Mouse (Mus musculus) forebrain, embryonic 13.5 days (tissue): ENCODE results near the gene Arhgap23. TPM values are rescaled to one million over a fixed set of nuclear protein-coding genes. Genes with fewer than 3 reads are reported as not detected.

Source experiments
- ATAC-seq: fragments of 200-750 bp; cut with Nextera tagmentation; 2 replicates; pipeline ENCODE4 v1.8.0; 2017
- H3K27ac ChIP-seq: fragments of 300-500 bp; sonication (generic); 2 replicates; pipeline ENCODE4 v1.5.1; 2015; ENCODE audit warnings: inconsistent platforms, mild to moderate bottlenecking, moderate library complexity
- H3K27me3 ChIP-seq: fragments of 300-500 bp; sonication (generic); 2 replicates; pipeline ENCODE4 v1.6.1; 2015; ENCODE audit warnings: mild to moderate bottlenecking, inconsistent platforms
- H3K36me3 ChIP-seq: fragments of 300-500 bp; sonication (generic); 2 replicates; pipeline ENCODE4 v1.6.1; 2015; ENCODE audit warnings: mild to moderate bottlenecking, inconsistent platforms; ENCODE audit not compliant: poor library complexity, severe bottlenecking
- H3K4me1 ChIP-seq: fragments of 300-500 bp; sonication (generic); 2 replicates; pipeline ENCODE4 v1.6.1; 2015; ENCODE audit warnings: inconsistent platforms
- H3K4me2 ChIP-seq: fragments of 300-500 bp; sonication (generic); 2 replicates; pipeline ENCODE4 v1.6.1; 2015; ENCODE audit warnings: inconsistent platforms, mild to moderate bottlenecking, moderate library complexity
- H3K4me3 ChIP-seq: fragments of 300-500 bp; sonication (generic); 2 replicates; pipeline ENCODE4 v1.5.1; 2015; ENCODE audit warnings: mild to moderate bottlenecking, inconsistent platforms
- H3K9ac ChIP-seq: fragments of 300-500 bp; sonication (generic); 2 replicates; pipeline ENCODE4 v1.6.1; 2015; ENCODE audit warnings: mild to moderate bottlenecking, inconsistent platforms
- H3K9me3 ChIP-seq: fragments of 300-500 bp; sonication (generic); replicated peaks from 2 replicates; pipeline ENCODE4 v1.6.1; 2016; ENCODE audit warnings: inconsistent platforms
- WGBS: fragments of 180-500 bp; shearing (Covaris S2); methylation state at CpG from one replicate; pipeline ENCODE4 v1.1.7; 2015; 5-methylcytosine and 5-hydroxymethylcytosine counted together
- polyA plus RNA-seq: library from polyadenylated mRNA; unstranded; fragments of >200 nt; fragmentation: Nextera tagmentation; extraction: Ambion mirVana; gene quantifications from 2 replicates; pipeline ENCODE4 v1.2.1, GENCODE M21; 2015

Gene Arhgap23
- polyA plus RNA-seq, 1 experiment from 2014 or later: 3.6 TPM

DNA sequence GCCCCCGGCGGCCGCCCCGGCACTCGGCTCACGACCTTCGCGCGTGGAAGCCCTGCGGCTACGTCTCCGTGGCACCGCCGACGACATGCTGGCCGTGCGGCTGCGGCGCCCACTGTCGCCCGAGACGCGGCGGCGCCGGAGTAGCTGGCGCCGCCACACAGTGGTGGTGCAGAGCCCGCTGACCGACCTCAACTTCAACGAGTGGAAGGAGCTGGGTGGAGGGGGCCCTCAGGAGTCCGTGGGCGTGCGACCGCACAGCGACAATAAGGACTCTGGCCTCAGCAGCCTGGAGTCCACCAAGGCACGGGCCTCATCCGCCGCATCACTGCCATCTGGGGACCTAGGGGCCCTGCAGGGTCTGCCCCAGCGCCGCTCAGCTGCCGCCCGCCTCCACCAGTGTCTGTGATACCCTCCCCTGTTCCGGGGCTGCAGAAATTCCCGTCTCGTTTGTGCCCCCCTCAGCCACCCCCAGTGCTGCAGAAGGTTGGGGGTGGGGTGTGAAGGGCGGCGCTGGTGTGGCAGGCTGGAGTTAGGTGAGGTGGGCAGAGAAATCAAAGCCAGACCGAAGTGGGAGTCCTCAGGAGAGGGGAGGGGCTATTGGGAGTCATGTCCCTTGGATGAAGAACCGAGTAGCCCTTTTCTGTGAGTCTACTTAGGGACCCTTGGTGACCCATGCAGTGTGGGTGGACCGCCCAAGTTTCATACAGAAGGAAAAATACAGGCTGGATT is 85.6 kb downstream of the Arhgap23 start:
- Histone ChIP-seq H3K4me2 (peak overlapping the region; percentile 73), H3K4me1 (peaks cover 13% of the 10 kb centered on the region), H3K36me3 (peaks cover 3% of the 10 kb centered on the region; the same call in 1 of the 2 replicates), H3K27me3 (peaks cover 66% of the 10 kb centered on the region), H3K9ac (peak overlapping the region; percentile 60), H3K9me3 (no peaks in the 10 kb centered on the region), H3K4me3 (peak overlapping the region; percentile 43), H3K27ac (no peak overlapping the region)
- peak; percentile 48 for ATAC-seq
- 5% methylated on average over 47 of the region's 51 CpGs for WGBS

DNA sequence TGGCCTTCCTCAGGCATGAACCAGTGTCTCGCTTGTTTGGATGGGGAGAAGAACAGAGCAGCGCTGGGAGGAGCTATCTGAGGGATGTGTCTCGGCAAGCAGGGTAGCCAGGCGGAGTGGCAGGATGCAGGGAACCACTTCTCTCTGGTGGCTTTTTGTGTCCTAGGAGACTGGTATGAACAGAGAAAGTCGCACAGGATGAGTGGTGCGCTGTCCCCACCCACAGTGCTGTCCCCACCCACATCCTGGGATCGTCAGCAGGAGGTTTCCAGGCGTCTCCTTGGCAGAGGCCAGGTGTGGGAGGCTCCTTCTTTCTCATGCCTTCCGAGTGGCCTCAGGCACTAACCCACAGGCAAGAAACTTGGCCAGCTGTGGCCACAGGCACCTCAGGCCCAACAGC is 87.0 kb downstream of the Arhgap23 start:
- Histone ChIP-seq H3K9ac (no peak overlapping the region; the same call in 1 of the 2 replicates), H3K4me1 (peaks cover 13% of the 10 kb centered on the region), H3K4me2 (no peak overlapping the region), H3K9me3 (no peaks in the 10 kb centered on the region), H3K27me3 (peaks cover 56% of the 10 kb centered on the region), H3K27ac (no peak overlapping the region), H3K4me3 (no peak overlapping the region), H3K36me3 (peaks cover 3% of the 10 kb centered on the region; the same call in 1 of the 2 replicates)
- ATAC-seq: no peak
- WGBS: 38% methylated on average over 9 of the region's 9 CpGs

DNA sequence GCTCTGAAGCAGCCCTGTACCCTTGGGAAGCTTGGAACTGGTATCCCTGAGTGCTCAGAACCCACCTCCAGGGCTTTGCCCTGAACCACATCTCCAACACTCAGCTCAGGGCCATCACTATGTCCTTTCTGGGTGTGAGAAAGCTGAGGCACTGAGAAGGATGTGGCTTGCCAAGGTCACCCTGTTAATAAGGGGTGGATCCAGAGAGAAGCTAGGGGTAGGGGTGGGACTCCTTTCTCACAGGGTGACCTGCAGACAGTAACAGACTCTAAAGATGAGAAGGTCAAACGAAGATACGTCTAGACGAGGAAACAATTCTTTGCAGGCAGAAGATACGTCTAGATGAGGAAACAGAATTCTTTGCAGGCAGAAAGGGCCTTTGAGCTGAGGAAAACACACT is 87.5 kb downstream of the Arhgap23 start:
- 84% methylated on average over 4 of the region's 4 CpGs for WGBS
- no peaks in the 10 kb centered on the region for H3K9me3 ChIP-seq
- ATAC-seq: no peak
- H3K36me3 ChIP-seq: peaks cover 3% of the 10 kb centered on the region; the same call in 1 of the 2 replicates
- no peak overlapping the region for H3K27ac ChIP-seq
- no peak overlapping the region for H3K4me2 ChIP-seq
- H3K27me3 ChIP-seq: peaks cover 51% of the 10 kb centered on the region
- peaks cover 13% of the 10 kb centered on the region for H3K4me1 ChIP-seq
- no peak overlapping the region for H3K9ac ChIP-seq
- no peak overlapping the region for H3K4me3 ChIP-seq

DNA sequence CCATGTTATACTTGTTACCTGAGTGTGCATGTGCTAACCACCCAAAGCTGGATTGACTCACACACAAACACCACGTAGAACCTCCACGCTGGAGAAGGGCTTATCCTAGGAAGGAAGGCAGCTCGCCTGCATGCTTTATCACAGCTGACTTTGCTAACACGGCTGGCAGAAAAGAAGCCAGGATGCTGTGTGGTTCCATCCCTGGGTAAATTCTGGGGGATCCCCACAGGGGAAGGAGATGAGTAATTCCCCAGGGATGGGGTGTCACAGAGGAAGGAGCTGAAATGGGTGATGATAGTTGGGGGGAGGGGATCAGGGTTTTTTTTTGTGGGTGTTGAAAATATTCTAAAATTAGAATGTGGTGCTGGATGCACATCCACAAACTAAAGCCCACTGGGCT is 90.5 kb downstream of the Arhgap23 start:
- Histone ChIP-seq H3K27me3 (peaks cover 22% of the 10 kb centered on the region), H3K4me3 (no peak overlapping the region), H3K36me3 (no peaks in the 10 kb centered on the region), H3K4me2 (no peak overlapping the region), H3K4me1 (peaks cover 18% of the 10 kb centered on the region), H3K9ac (no peak overlapping the region), H3K27ac (no peak overlapping the region), H3K9me3 (no peaks in the 10 kb centered on the region)
- WGBS: 85% methylated on average over 4 of the region's 4 CpGs
- ATAC-seq: no peak

DNA sequence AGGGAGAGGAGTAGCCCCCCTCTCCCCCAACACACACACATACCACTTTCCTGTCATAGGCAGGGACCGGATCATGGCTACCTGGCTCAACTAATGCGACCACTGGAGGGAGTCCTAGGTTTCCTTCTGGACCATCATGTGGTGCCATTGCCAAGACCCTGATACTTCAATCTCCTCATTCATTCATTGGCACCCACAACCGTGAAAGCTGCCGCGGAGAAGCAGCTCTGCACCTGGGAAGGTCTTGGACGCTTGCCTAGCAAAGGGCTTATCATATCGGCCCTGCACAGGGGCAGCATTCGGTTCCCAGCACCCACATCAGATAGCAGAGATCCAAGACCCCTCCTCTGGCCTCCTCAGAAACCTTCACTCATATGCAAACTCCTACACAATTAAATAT is 91.0 kb downstream of the Arhgap23 start:
- Histone ChIP-seq H3K9me3 (no peaks in the 10 kb centered on the region), H3K27ac (no peak overlapping the region), H3K36me3 (no peaks in the 10 kb centered on the region), H3K4me1 (peaks cover 18% of the 10 kb centered on the region), H3K9ac (no peak overlapping the region), H3K4me2 (no peak overlapping the region), H3K27me3 (peaks cover 16% of the 10 kb centered on the region), H3K4me3 (no peak overlapping the region)
- WGBS: 59% methylated on average over 8 of the region's 8 CpGs
- no peak for ATAC-seq

DNA sequence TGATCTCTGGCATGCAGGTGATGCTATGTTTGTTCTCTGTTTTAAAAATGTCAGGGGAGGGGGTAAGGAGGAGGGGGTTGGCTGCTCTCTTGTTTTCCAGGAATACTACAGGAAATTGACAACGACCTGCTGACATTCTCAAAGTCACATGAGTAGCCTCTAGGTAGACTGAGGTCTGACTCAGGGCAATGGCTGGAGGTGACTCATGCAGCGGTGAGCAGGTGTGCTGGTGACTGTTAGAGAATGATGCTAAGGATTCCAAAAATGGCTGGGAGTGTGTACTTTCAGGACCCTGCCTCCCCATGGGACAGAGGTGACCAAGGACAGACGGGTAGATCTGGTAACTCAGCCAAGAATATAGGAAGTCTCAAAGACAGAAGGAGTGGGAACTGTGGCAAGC is 92.9 kb downstream of the Arhgap23 start:
- no peaks in the 10 kb centered on the region for H3K9me3 ChIP-seq
- H3K9ac ChIP-seq: no peak overlapping the region
- H3K27me3 ChIP-seq: no peaks in the 10 kb centered on the region
- WGBS: 90% methylated on average over 3 of the region's 3 CpGs
- ATAC-seq: no peak
- no peak overlapping the region for H3K27ac ChIP-seq
- H3K4me3 ChIP-seq: no peak overlapping the region
- no peaks in the 10 kb centered on the region for H3K36me3 ChIP-seq
- H3K4me2 ChIP-seq: no peak overlapping the region
- H3K4me1 ChIP-seq: peaks cover 18% of the 10 kb centered on the region

DNA sequence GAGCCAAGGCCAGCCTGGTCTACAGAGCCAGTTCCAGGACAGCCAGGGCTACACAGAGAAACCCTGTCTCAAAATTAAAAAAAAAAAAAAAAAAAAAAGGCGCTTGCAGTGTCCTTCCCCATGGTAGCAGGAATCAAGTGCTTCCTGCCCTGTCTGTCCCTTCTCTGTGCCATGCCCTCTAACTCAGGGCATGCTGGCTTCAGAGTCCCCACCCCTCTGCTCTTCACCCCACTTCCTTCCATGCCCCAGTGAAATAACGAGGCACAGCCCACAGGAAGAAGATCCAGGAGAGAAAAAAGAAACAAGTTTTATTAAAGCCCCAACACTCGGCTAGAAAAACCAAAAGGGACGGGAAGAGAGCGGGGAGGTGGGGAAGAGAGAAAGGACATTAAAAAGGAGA is 93.7 kb downstream of the Arhgap23 start:
- no peaks in the 10 kb centered on the region for H3K9me3 ChIP-seq
- no peak overlapping the region for H3K27ac ChIP-seq
- H3K4me2 ChIP-seq: no peak overlapping the region
- H3K27me3 ChIP-seq: no peaks in the 10 kb centered on the region
- H3K4me3 ChIP-seq: no peak overlapping the region
- peaks cover 18% of the 10 kb centered on the region for H3K4me1 ChIP-seq
- no peak for ATAC-seq
- H3K36me3 ChIP-seq: no peaks in the 10 kb centered on the region
- no peak overlapping the region for H3K9ac ChIP-seq
- WGBS: 50% methylated on average over 4 of the region's 5 CpGs

DNA sequence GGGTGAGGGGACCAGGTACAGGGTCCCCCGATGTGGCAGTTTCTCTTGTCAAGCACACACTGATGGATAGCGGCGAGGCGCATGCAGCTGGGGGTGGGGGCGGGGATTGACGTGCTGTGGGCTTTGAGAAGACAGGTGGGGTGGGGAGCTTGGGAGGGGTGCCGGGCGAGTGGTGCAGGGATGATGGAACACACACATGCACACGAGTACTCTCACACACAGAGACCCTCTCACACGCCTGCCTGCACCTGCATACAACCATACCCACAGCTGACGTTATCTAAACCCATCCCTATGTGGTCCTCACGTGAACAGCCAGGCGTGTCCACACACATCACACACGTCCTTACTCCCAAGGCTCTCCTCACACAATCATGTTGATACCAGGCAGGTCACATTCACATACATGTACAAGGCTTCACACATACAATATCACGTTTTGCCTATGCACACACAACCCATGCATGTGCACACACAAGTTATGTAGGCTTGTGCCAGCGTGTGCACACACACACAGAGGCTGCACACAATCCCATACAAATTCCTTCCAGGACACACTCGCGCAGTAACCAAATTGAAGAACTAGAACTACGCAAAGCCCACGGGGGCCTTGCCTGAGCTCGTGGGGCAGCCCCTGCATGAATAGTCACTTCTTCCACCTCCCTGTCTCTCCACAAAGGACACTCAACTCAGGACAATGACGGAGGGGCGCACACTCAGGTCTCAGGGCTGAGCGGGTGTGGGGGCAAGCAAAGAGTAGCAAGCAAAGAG is 94.6 kb downstream of the Arhgap23 start:
- H3K27ac ChIP-seq: no peak overlapping the region; the same call in 1 of the 2 replicates
- peaks cover 7% of the 10 kb centered on the region for H3K36me3 ChIP-seq
- peak; percentile 38; the same call in 1 of the 2 replicates for ATAC-seq
- no peak overlapping the region for H3K4me3 ChIP-seq
- H3K9ac ChIP-seq: 0 out of 2 replicates have a peak overlapping the region, but pooled peaks have one; percentile 30
- H3K9me3 ChIP-seq: no peaks in the 10 kb centered on the region
- H3K27me3 ChIP-seq: no peaks in the 10 kb centered on the region
- WGBS: 53% methylated on average over 24 of the region's 24 CpGs
- no peak overlapping the region for H3K4me2 ChIP-seq
- peaks cover 18% of the 10 kb centered on the region for H3K4me1 ChIP-seq

DNA sequence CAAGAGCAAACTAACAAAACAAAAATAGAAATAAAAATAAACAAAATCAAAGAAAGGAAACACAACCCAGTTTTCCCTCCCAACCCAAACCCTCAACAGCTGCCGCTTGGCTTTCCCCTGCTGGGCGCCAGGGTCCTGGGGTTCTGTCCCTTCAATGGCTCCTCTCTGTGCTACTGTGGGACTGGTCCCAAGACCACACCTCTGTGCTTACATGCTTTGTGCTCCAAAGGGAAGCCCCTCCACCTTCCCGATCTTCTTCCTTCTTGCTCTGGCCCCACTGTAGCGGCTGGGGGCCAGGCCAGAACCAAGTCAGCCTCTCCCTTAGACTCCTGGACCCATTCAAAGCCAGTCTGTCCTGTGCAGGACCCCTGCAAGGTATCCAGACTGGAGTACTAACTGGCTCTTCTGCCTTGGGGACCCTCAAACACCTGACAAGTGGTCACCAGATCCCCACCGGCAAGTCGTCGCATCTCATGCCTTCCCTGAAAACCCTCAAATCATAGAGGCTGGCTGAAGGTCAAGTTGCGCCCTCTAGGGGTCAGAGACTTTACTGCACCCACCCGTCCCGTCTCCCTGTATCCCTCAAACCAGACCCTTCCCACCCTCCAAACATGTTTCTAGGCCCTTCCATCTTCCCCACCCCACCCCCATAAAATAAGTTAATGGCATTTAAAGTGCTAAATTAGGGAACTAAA is 95.8 kb downstream of the Arhgap23 start:
- Histone ChIP-seq H3K9ac (no peak overlapping the region), H3K4me2 (no peak overlapping the region), H3K9me3 (no peaks in the 10 kb centered on the region), H3K27me3 (no peaks in the 10 kb centered on the region), H3K4me1 (peaks cover 18% of the 10 kb centered on the region), H3K27ac (peak overlapping the region; percentile 25; the same call in 1 of the 2 replicates), H3K36me3 (peaks cover 20% of the 10 kb centered on the region), H3K4me3 (no peak overlapping the region)
- no peak for ATAC-seq
- WGBS: 22% methylated on average over 10 of the region's 10 CpGs

DNA sequence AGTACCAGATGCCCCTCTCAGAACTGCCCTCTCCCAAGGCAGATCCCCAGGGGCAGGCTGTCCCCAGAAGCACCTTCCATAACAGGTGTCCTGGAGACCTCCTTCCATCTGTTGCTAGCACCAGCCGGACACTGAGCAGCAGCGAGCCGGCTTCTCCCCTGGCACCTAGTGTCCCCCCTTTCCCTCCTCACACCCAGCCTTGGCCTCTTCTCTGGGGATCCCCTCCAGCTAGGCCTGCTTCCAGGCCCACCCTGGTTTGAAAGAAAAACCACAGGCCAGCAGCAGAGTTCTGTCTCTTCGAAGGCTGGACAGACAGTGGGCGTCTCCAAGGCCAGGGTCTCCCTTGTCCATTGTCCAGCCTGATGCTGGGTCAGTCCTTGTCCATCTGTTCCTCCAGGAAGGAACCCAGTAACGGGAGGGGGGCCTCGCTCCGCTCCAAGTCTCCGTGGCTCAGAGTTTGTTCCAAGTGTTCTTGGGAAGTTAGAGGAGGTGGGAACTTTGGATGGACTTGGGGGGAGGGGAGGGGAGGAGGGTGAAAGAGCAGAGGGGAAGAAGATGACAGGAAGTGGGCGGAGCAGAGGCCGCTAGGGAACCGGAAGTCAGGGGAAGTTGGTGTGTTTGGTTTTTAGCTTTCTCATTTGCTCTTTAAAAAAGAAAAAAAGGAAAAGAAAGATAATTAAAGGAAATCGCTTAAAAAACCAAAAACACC is 96.5 kb downstream of the Arhgap23 start:
- Histone ChIP-seq H3K9me3 (no peaks in the 10 kb centered on the region), H3K36me3 (peaks cover 26% of the 10 kb centered on the region), H3K27ac (no peak overlapping the region), H3K9ac (no peak overlapping the region), H3K27me3 (no peaks in the 10 kb centered on the region), H3K4me1 (peaks cover 18% of the 10 kb centered on the region), H3K4me2 (no peak overlapping the region), H3K4me3 (no peak overlapping the region)
- WGBS: 59% methylated on average over 13 of the region's 13 CpGs
- no peak for ATAC-seq

DNA sequence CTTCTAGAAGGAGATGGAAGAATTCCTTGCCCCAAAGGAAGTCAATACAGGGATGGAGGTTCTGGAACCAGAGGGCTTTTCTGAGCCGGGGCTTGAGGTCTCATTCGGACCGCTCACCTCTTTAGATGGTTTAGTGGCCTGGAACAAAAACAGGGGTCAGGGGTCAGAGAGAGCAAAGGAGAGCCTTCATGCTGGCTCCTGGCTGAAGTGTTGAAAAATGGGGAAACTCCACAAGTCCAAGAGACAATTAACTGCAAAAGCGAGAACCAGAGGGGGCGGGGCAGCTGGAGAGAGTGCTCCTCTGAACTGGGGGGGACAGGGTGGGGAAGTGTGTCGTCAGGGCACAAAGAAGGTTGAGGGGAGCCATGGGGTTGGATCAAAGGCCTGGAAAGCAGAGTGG is 97.2 kb downstream of the Arhgap23 start:
- Histone ChIP-seq H3K27ac (no peak overlapping the region), H3K27me3 (no peaks in the 10 kb centered on the region), H3K4me2 (no peak overlapping the region), H3K9ac (no peak overlapping the region), H3K9me3 (no peaks in the 10 kb centered on the region), H3K36me3 (peaks cover 33% of the 10 kb centered on the region), H3K4me3 (no peak overlapping the region), H3K4me1 (peaks cover 18% of the 10 kb centered on the region)
- 22% methylated on average over 6 of the region's 6 CpGs for WGBS
- ATAC-seq: no peak
